Mouse (Mus musculus) kidney, postnatal 0 days (tissue): Measurements from ENCODE around the gene Adamtsl5. TPM values are rescaled to one million over a fixed set of nuclear protein-coding genes. Genes with fewer than 3 reads are reported as not detected.
A peak's percentile ranks its signal among the peaks of the same experiment; 100 is the strongest.
"Not testable (repeated sequence)": the region's sequence is repeated elsewhere in the genome, so short reads cannot be mapped to it uniquely, and the experiment has no call there.

Experiments used
- ATAC-seq: fragments of 200-750 bp; cut with Nextera tagmentation; replicated peaks from 2 replicates; pipeline ENCODE4 v1.8.0; 2017; ENCODE audit warnings: low read depth, moderate number of reproducible peaks, moderate TSS enrichment, moderate library complexity; ENCODE audit not compliant: low FRiP score
- DNase-seq: peaks from one replicate; pipeline ENCODE4 v3.0.0-alpha.2; 2016; ENCODE audit warnings: low spot score
- H3K27ac ChIP-seq: fragments of 300-500 bp; sonication (generic); 2 replicates; pipeline ENCODE4 v1.5.1; 2014; ENCODE audit warnings: mild to moderate bottlenecking
- H3K27me3 ChIP-seq: fragments of 300-500 bp; sonication (generic); 2 replicates; pipeline ENCODE4 v1.6.1; 2014; ENCODE audit warnings: low read length, mixed read lengths; ENCODE audit not compliant: insufficient read depth
- H3K36me3 ChIP-seq: fragments of 300-500 bp; sonication (generic); 2 replicates; pipeline ENCODE4 v1.6.1; 2014; ENCODE audit warnings: low read length, mixed read lengths; ENCODE audit not compliant: insufficient read depth
- H3K4me1 ChIP-seq: fragments of 300-500 bp; sonication (generic); replicated peaks from 2 replicates; pipeline ENCODE4 v1.6.1; 2014; ENCODE audit warnings: antibody characterized with exemption, low read length, mixed read lengths; ENCODE audit not compliant: insufficient read depth
- H3K4me2 ChIP-seq: fragments of 300-500 bp; sonication (generic); 2 replicates; pipeline ENCODE4 v1.6.1; 2014; ENCODE audit warnings: mild to moderate bottlenecking, low read length, moderate library complexity, mixed read lengths
- H3K4me3 ChIP-seq: fragments of 300-500 bp; sonication (generic); replicated peaks from 2 replicates; pipeline ENCODE4 v1.5.1; 2014; ENCODE audit warnings: low read depth, low read length
- H3K9ac ChIP-seq: fragments of 300-500 bp; sonication (generic); 2 replicates; pipeline ENCODE4 v1.6.1; 2014; ENCODE audit warnings: low read depth, low read length
- H3K9me3 ChIP-seq: fragments of 300-500 bp; sonication (generic); replicated peaks from 2 replicates; pipeline ENCODE4 v1.6.1; 2016; ENCODE audit warnings: low read length, inconsistent platforms, mixed read lengths
- CTCF ChIP-seq: IDR thresholded peaks from 2 replicates; pipeline ENCODE4 v1.5.1; 2016; ENCODE audit warnings: antibody characterized with exemption, low read depth, mild to moderate bottlenecking, moderate library complexity
- WGBS: fragments of 180-500 bp; shearing (Covaris S2); extraction: QIAGEN DNeasy Blood & Tissue Kit; methylation state at CpG from one replicate; pipeline ENCODE4 v1.1.7; 2014; 5-methylcytosine and 5-hydroxymethylcytosine counted together
- polyA plus RNA-seq: library from polyadenylated mRNA; unstranded; fragments of >200 nt; fragmentation: Nextera tagmentation; extraction: Ambion mirVana; gene quantifications from 2 replicates; pipeline ENCODE4 v1.2.1, GENCODE M21; 2015

The Adamtsl5 gene
- polyA plus RNA-seq, 1 experiment from 2014 or later: 3.0 TPM

GRCm38 (mm10) chr10:80347514-80347967, 671 bp downstream of the Adamtsl5 start:
- Histone ChIP-seq H3K4me2 (peak overlapping the region; percentile 53), H3K9ac (peak overlapping the region; percentile 37; the same call in 1 of the 2 replicates), H3K9me3 (no peaks in the 10 kb centered on the region), H3K27me3 (peaks cover 27% of the 10 kb centered on the region), H3K4me1 (peaks cover 21% of the 10 kb centered on the region), H3K4me3 (peak overlapping the region; percentile 30), H3K36me3 (no peaks in the 10 kb centered on the region), H3K27ac (no peak overlapping the region)
- DNase-seq (no peak), ATAC-seq (no peak)
- TF ChIP-seq CTCF: no peak
- 8% methylated on average over 17 of the region's 17 CpGs for WGBS

- H3K36me3 ChIP-seq, H3K4me3 ChIP-seq, H3K9me3 ChIP-seq, H3K4me2 ChIP-seq, DNase-seq, ATAC-seq, H3K27ac ChIP-seq, H3K9ac ChIP-seq: not testable (repeated sequence)
- 80% methylated on average over 5 of the region's 6 CpGs for WGBS
- peaks cover 42% of the 10 kb centered on the region for H3K27me3 ChIP-seq
- H3K4me1 ChIP-seq: peaks cover 28% of the 10 kb centered on the region
These were observed 2.3 kb downstream of the Adamtsl5 start for GRCm38 (mm10) chr10:80345929-80346328.

- no peaks in the 10 kb centered on the region for H3K9me3 ChIP-seq
- peaks cover 50% of the 10 kb centered on the region for H3K27me3 ChIP-seq
- H3K4me1 ChIP-seq: peaks cover 28% of the 10 kb centered on the region
- ATAC-seq (no peak), DNase-seq (no peak)
- no peak overlapping the region for H3K27ac ChIP-seq
- TF ChIP-seq CTCF: no peak
- H3K4me2 ChIP-seq: peak overlapping the region; percentile 8; the same call in 1 of the 2 replicates
- H3K9ac ChIP-seq: no peak overlapping the region
- H3K4me3 ChIP-seq: no peak overlapping the region
- WGBS: 2% methylated on average over 16 of the region's 16 CpGs
- H3K36me3 ChIP-seq: no peaks in the 10 kb centered on the region
These were observed 3.1 kb downstream of the Adamtsl5 start for GRCm38 (mm10) chr10:80345122-80345521.

GRCm38 (mm10) chr10:80344131-80344661, 4.0 kb downstream of the Adamtsl5 start:
- Histone ChIP-seq H3K9me3 (no peaks in the 10 kb centered on the region), H3K4me1 (peaks cover 28% of the 10 kb centered on the region), H3K27me3 (peaks cover 51% of the 10 kb centered on the region), H3K4me3 (no peak overlapping the region), H3K36me3 (no peaks in the 10 kb centered on the region), H3K9ac (no peak overlapping the region), H3K4me2 (no peak overlapping the region), H3K27ac (no peak overlapping the region)
- DNase-seq (no peak), ATAC-seq (no peak)
- WGBS: 50% methylated on average over 9 of the region's 9 CpGs
- TF ChIP-seq CTCF: no peak

- Histone ChIP-seq H3K4me2 (peak overlapping the region; percentile 49), H3K4me1 (peaks cover 28% of the 10 kb centered on the region), H3K36me3 (no peaks in the 10 kb centered on the region), H3K9me3 (no peaks in the 10 kb centered on the region), H3K9ac (no peak overlapping the region), H3K27ac (no peak overlapping the region), H3K4me3 (0 out of 2 replicates have a peak overlapping the region, but pooled peaks have one; percentile 21), H3K27me3 (peaks cover 44% of the 10 kb centered on the region)
- DNase-seq (no peak), ATAC-seq (peak; percentile 1; the same call in 1 of the 2 replicates)
- 35% methylated on average over 13 of the region's 13 CpGs for WGBS
- TF ChIP-seq CTCF: no peak
These were observed 4.8 kb downstream of the Adamtsl5 start for GRCm38 (mm10) chr10:80343425-80343895.

GRCm38 (mm10) chr10:80342749-80343424, 5.3 kb downstream of the Adamtsl5 start:
- Histone ChIP-seq H3K27ac (no peak overlapping the region), H3K27me3 (peaks cover 38% of the 10 kb centered on the region), H3K36me3 (no peaks in the 10 kb centered on the region), H3K9me3 (no peaks in the 10 kb centered on the region), H3K9ac (no peak overlapping the region), H3K4me1 (peaks cover 24% of the 10 kb centered on the region), H3K4me2 (peak overlapping the region; percentile 49), H3K4me3 (peak overlapping the region; percentile 21; the same call in 1 of the 2 replicates)
- under 1% methylated on average over 32 of the region's 33 CpGs for WGBS
- peak; percentile 94 for DNase-seq
- peak; percentile 53 for ATAC-seq
- no peak for TF ChIP-seq CTCF
